Mouse (Mus musculus): ENCODE measurements around the gene Etnppl. TPM values are rescaled to one million over a fixed set of nuclear protein-coding genes. Genes with fewer than 3 reads are reported as not detected.

The Etnppl gene
- total and polyA plus RNA-seq, 2 experiments from 2014 or later = 0.08 TPM; not detected in 1

DNA sequence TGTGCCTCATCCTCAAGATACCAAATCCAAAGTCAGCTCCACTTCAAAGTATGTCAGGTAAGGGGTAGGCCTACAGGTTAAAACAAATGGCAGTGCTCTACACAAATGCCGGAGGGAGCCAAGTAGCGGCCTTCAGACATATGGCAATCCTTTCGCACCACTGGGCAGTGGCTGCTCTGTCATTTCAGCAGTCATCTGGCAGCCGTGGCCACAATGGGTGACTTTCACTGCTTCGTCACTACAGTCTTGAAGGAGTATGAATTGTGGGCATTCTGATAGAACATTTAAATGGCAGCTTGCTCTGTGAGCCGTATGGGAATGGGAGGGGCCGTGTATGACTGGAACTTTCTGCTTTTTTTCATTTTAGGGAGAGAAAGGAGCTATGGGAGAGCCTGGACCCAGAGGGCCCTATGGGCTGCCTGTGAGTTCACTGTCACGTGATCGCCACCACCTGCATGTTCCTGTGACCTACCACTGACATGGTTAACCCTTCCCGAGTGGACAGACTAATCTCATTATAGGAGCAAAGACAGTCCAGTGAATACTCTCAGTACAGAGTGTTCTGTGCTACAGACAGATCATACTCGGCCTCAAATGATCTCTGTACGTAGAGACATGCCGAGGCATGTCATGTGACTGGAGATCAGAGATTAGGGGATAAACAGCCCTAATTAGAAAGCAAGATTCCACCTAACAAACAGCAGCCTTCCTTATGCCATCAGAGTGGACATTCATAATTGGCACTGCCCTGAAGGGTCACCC is 34.2 kb upstream of the Etnppl start:
- ATAC-seq = peak; percentile 66
- DNase-seq (ENCODE audit: low spot score) = peak; percentile 41
- 74% methylated on average over 13 of the region's 13 CpGs for WGBS

GRCm38 (mm10) chr3:130584007-130584406 is 33.2 kb upstream of the Etnppl start:
- no peak overlapping the region for H3K9ac ChIP-seq (replicated peaks; ENCODE audit: low read length)
- DNase-seq (ENCODE audit: low spot score) = no peak
- no peak overlapping the region for H3K27ac ChIP-seq
- TF ChIP-seq CTCF (IDR thresholded peaks at IDR 0.05; ENCODE audit: low read depth) = no peak
- no peaks in the 10 kb centered on the region for H3K36me3 ChIP-seq (ENCODE audit: insufficient read depth, low read length)
- WGBS = 83% methylated on average over 7 of the region's 7 CpGs
- no peak overlapping the region for H3K4me2 ChIP-seq (ENCODE audit: low read depth, low read length)
- H3K9me3 ChIP-seq (ENCODE audit: low read length) = no peaks in the 10 kb centered on the region
- H3K4me1 ChIP-seq (ENCODE audit: insufficient read depth, low read length) = no peaks in the 10 kb centered on the region
- no peak overlapping the region for H3K4me3 ChIP-seq (ENCODE audit: low read length)
- no peaks in the 10 kb centered on the region for H3K27me3 ChIP-seq (ENCODE audit: insufficient read depth, low read length)
- ATAC-seq = no peak

More for the DNA sequence above, 34.2 kb upstream of the Etnppl start:
- no peak overlapping the region for H3K4me2 ChIP-seq (ENCODE audit: low read depth, low read length)
- no peaks in the 10 kb centered on the region for H3K36me3 ChIP-seq (ENCODE audit: insufficient read depth, low read length)
- no peak for TF ChIP-seq CTCF (IDR thresholded peaks at IDR 0.05; ENCODE audit: low read depth)
- H3K4me3 ChIP-seq (ENCODE audit: low read length) = no peak overlapping the region
- H3K9ac ChIP-seq (replicated peaks; ENCODE audit: low read length) = no peak overlapping the region
- H3K4me1 ChIP-seq (ENCODE audit: insufficient read depth, low read length) = no peaks in the 10 kb centered on the region
- H3K27ac ChIP-seq = no peak overlapping the region
- no peaks in the 10 kb centered on the region for H3K27me3 ChIP-seq (ENCODE audit: insufficient read depth, low read length)
- no peaks in the 10 kb centered on the region for H3K9me3 ChIP-seq (ENCODE audit: low read length)

DNA sequence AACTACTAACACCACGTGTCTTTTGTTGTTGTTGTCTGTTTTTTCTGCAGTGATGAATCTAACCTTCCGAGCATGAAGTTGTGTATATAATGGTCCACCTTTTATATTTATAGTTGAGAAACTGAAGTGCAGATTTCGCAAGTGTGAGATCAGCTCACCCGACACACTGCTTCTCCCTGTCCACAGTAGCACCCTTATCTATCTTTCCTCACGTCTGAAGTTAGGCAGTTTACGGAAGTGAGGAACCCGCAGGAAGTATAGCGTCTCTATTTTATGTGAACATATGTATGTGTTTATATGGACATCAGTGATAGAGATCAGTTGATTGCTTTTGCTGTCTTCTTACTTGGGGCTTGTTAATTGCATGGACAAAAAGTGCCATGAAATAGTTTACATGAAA is 22.2 kb upstream of the Etnppl start:
- H3K4me1 ChIP-seq (ENCODE audit: insufficient read depth, low read length) = no peaks in the 10 kb centered on the region
- H3K4me2 ChIP-seq (ENCODE audit: low read depth, low read length) = no peak overlapping the region
- no peaks in the 10 kb centered on the region for H3K27me3 ChIP-seq (ENCODE audit: insufficient read depth, low read length)
- no peak overlapping the region for H3K27ac ChIP-seq
- no peak overlapping the region for H3K4me3 ChIP-seq (ENCODE audit: low read length)
- H3K9ac ChIP-seq (replicated peaks; ENCODE audit: low read length) = no peak overlapping the region
- TF ChIP-seq CTCF (IDR thresholded peaks at IDR 0.05; ENCODE audit: low read depth) = no peak
- no peaks in the 10 kb centered on the region for H3K36me3 ChIP-seq (ENCODE audit: insufficient read depth, low read length)
- ATAC-seq = no peak
- no peaks in the 10 kb centered on the region for H3K9me3 ChIP-seq (ENCODE audit: low read length)
- no peak for DNase-seq (ENCODE audit: low spot score)
- 93% methylated on average over 8 of the region's 8 CpGs for WGBS

DNA sequence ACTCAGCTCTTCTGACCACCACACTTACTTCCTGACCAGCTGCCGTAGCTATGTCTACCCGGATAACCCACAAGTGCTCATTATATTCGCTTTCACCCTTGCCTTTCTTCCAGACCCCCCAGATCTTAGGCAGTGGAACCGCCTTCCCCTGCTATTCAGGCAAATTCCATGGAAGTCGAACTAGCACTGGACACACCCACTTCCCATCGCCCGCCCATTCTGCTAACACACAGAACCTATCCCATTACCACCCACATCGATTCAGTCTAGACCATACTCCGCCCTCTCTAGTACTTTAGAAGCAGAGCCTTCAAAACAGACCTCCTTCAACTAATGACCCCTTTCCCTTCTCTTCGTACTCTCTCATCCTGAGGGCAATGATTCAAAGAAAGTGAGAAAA is 15.8 kb upstream of the Etnppl start:
- ATAC-seq (no peak), DNase-seq (ENCODE audit: low spot score) (no peak)
- Histone ChIP-seq H3K9me3 (ENCODE audit: low read length) (no peaks in the 10 kb centered on the region), H3K4me3 (ENCODE audit: low read length) (no peak overlapping the region), H3K9ac (replicated peaks; ENCODE audit: low read length) (no peak overlapping the region), H3K27ac (no peak overlapping the region), H3K27me3 (ENCODE audit: insufficient read depth, low read length) (no peaks in the 10 kb centered on the region), H3K4me1 (ENCODE audit: insufficient read depth, low read length) (no peaks in the 10 kb centered on the region), H3K4me2 (ENCODE audit: low read depth, low read length) (no peak overlapping the region), H3K36me3 (ENCODE audit: insufficient read depth, low read length) (no peaks in the 10 kb centered on the region)
- TF ChIP-seq CTCF (IDR thresholded peaks at IDR 0.05; ENCODE audit: low read depth) = no peak
- WGBS = 84% methylated on average over 10 of the region's 10 CpGs

DNA sequence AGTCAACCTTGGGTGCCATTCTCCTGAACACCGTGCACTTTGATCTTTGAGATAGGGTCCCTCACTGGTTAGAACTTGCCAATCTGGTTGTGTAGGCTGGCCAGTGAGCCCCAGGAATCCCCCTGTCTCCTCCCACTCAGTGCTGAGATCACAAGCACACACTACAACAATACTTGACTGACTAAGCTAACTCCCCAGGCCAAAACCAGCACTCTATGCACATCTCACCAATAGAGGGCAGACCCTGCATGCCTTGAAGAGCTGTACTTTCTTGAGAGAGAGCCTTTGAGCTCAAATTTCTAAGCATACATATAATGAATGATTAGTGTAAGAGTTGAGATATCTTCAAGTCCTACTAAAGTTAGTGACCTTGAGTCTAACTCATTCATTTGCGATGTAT is 9.3 kb upstream of the Etnppl start:
- H3K36me3 ChIP-seq (ENCODE audit: insufficient read depth, low read length) = no peaks in the 10 kb centered on the region
- H3K4me3 ChIP-seq (ENCODE audit: low read length) = no peak overlapping the region
- DNase-seq (ENCODE audit: low spot score) = peak; percentile 10
- H3K27me3 ChIP-seq (ENCODE audit: insufficient read depth, low read length) = no peaks in the 10 kb centered on the region
- no peak overlapping the region for H3K9ac ChIP-seq (replicated peaks; ENCODE audit: low read length)
- no peaks in the 10 kb centered on the region for H3K9me3 ChIP-seq (ENCODE audit: low read length)
- no peak for ATAC-seq
- H3K4me2 ChIP-seq (ENCODE audit: low read depth, low read length) = no peak overlapping the region
- peak; percentile 62 for TF ChIP-seq CTCF (IDR thresholded peaks at IDR 0.05; ENCODE audit: low read depth)
- 88% methylated on average over 2 of the region's 2 CpGs for WGBS
- no peaks in the 10 kb centered on the region for H3K4me1 ChIP-seq (ENCODE audit: insufficient read depth, low read length)
- no peak overlapping the region for H3K27ac ChIP-seq

- DNase-seq (ENCODE audit: low spot score) (no peak), ATAC-seq (no peak)
- no peak for TF ChIP-seq CTCF (IDR thresholded peaks at IDR 0.05; ENCODE audit: low read depth)
- no peaks in the 10 kb centered on the region for H3K27me3 ChIP-seq (ENCODE audit: insufficient read depth, low read length)
- no peak overlapping the region for H3K4me3 ChIP-seq (ENCODE audit: low read length)
- H3K9me3 ChIP-seq (ENCODE audit: low read length) = no peaks in the 10 kb centered on the region
- no peaks in the 10 kb centered on the region for H3K36me3 ChIP-seq (ENCODE audit: insufficient read depth, low read length)
- H3K27ac ChIP-seq = no peak overlapping the region
- no peak overlapping the region for H3K4me2 ChIP-seq (ENCODE audit: low read depth, low read length)
- H3K9ac ChIP-seq (replicated peaks; ENCODE audit: low read length) = no peak overlapping the region
- 88% methylated on average over 9 of the region's 9 CpGs for WGBS
- no peaks in the 10 kb centered on the region for H3K4me1 ChIP-seq (ENCODE audit: insufficient read depth, low read length)
These were observed 2.8 kb upstream of the Etnppl start for GRCm38 (mm10) chr3:130614444-130614843.

DNA sequence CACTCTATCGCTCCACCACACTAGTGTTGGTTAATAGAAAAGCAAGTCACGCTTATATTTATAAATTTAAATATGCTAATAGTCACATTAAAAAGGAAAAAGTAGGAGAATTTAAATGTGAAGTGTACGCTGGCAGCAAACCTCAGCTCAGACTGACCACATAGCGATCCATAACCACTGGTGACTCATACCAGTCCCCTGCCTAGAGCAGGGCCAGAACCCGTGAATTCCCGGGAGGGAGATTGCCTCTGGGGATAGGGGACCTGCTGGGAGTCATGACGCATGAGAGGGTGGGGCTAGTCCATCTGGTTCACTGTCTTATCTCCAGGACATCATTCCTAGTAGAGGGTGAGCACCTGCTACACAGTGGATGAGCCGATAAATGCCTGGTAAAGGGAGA is 1.6 kb upstream of the Etnppl start:
- no peaks in the 10 kb centered on the region for H3K9me3 ChIP-seq (ENCODE audit: low read length)
- no peak overlapping the region for H3K4me3 ChIP-seq (ENCODE audit: low read length)
- H3K9ac ChIP-seq (replicated peaks; ENCODE audit: low read length) = no peak overlapping the region
- no peak overlapping the region for H3K4me2 ChIP-seq (ENCODE audit: low read depth, low read length)
- H3K27ac ChIP-seq = no peak overlapping the region
- DNase-seq (ENCODE audit: low spot score) (no peak), ATAC-seq (no peak)
- WGBS = 60% methylated on average over 8 of the region's 8 CpGs
- no peaks in the 10 kb centered on the region for H3K4me1 ChIP-seq (ENCODE audit: insufficient read depth, low read length)
- no peaks in the 10 kb centered on the region for H3K27me3 ChIP-seq (ENCODE audit: insufficient read depth, low read length)
- no peak for TF ChIP-seq CTCF (IDR thresholded peaks at IDR 0.05; ENCODE audit: low read depth)
- H3K36me3 ChIP-seq (ENCODE audit: insufficient read depth, low read length) = no peaks in the 10 kb centered on the region

Data from hindbrain, postnatal 0 days (tissue).